16 mouse cellular contexts compared by ENCODE assay signal in genomic region chr13:17086146-17086545, GRCm38 (mm10).
A peak's percentile ranks its signal among the peaks of the same experiment; 100 is the strongest.
DNase-seq lines count a peak whose midpoint lies in the region; ATAC-seq lines count a peak whose summit lies in the region.
"Had no signal": no experiment of that assay in that cellular context is flagged by ENCODE, and none has a peak within 500 bp of the region (broad histone marks: within the 10 kb centered on the region; RNA-seq: fewer than 3 reads in every experiment).

No protein-coding gene starts in this region.

- no peaks in the 10 kb centered on the region for H3K4me1 ChIP-seq in embryonic facial prominence, embryonic 11.5 days (ENCODE audit: control insufficient read depth, insufficient read depth, low read length)
- peaks cover 20% of the 10 kb centered on the region for H3K4me1 ChIP-seq in embryonic facial prominence, embryonic 10.5 days
- H3K4me1 ChIP-seq in intestine, embryonic 16.5 days (ENCODE audit: control insufficient read depth, insufficient read depth, low read length) = 0 out of 2 replicates have a peak, but pooled peaks cover 3% of the 10 kb centered on the region
- H3K4me1 ChIP-seq: hindbrain, embryonic 15.5 days; midbrain, embryonic 10.5 days; neural tube, embryonic 15.5 days had no signal

- H3K27ac ChIP-seq in embryonic facial prominence, embryonic 11.5 days (replicated peaks; ENCODE audit: low read depth, low read length) = no peak overlapping the region
- H3K27ac ChIP-seq in embryonic facial prominence, embryonic 10.5 days (replicated peaks) = no peak overlapping the region
- no peak overlapping the region for H3K27ac ChIP-seq in intestine, embryonic 16.5 days (ENCODE audit: low read length)
- H3K27ac ChIP-seq: hindbrain, embryonic 15.5 days; limb, embryonic 15.5 days; midbrain, embryonic 10.5 days; neural tube, embryonic 15.5 days had no signal

- intact Hi-C loops in left cerebral cortex, postnatal 4 days (cut with DNase I) = no loop called here

- H3K4me2 ChIP-seq in embryonic facial prominence, embryonic 11.5 days (ENCODE audit: low read depth, low read length) = no peak overlapping the region
- no peak overlapping the region for H3K4me2 ChIP-seq in intestine, embryonic 16.5 days (ENCODE audit: low read depth, low read length)
- H3K4me2 ChIP-seq: hindbrain, embryonic 15.5 days; limb, embryonic 15.5 days; neural tube, embryonic 15.5 days had no signal

- DNase-seq in embryonic facial prominence, embryonic 11.5 days (ENCODE audit: low spot score) = peak; percentile 21
- DNase-seq in embryonic facial prominence, embryonic 10.5 days (ENCODE audit: low spot score) = no peak
- peak; percentile 14 for DNase-seq in left cerebral cortex, postnatal 4 days
- DNase-seq in left cerebral cortex, adult 11 months (ENCODE audit: low spot score) = no peak
- peak; percentile 2 for DNase-seq in right cerebral cortex, postnatal 4 days
- DNase-seq in right cerebral cortex, postnatal 14 days = no peak
- DNase-seq in adrenal gland, adult 8-10 months = no peak
- DNase-seq: heart, postnatal 14 days; layer of hippocampus, postnatal 36 days had no signal

- no peak overlapping the region for H3K4me3 ChIP-seq in embryonic facial prominence, embryonic 11.5 days (ENCODE audit: low read depth, low read length)
- H3K4me3 ChIP-seq in embryonic facial prominence, embryonic 10.5 days = no peak overlapping the region
- H3K4me3 ChIP-seq in intestine, embryonic 16.5 days (ENCODE audit: low read length) = no peak overlapping the region
- H3K4me3 ChIP-seq: erythroblast, embryonic 14.5 days; hindbrain, embryonic 15.5 days; limb, embryonic 15.5 days; midbrain, embryonic 10.5 days; neural tube, embryonic 15.5 days had no signal

- no peak for ATAC-seq in embryonic facial prominence, embryonic 11.5 days (replicated peaks; ENCODE audit: insufficient number of reproducible peaks, low FRiP score, low TSS enrichment, low read depth)
- ATAC-seq in intestine, embryonic 16.5 days = peak; percentile 48; the same call in 1 of the 2 replicates
- ATAC-seq: forebrain, embryonic 16.5 days had no signal

- H3K9me3 ChIP-seq in embryonic facial prominence, embryonic 11.5 days (replicated peaks; ENCODE audit: control insufficient read depth, low read length) = no peaks in the 10 kb centered on the region
- H3K9me3 ChIP-seq in embryonic facial prominence, embryonic 10.5 days = no peaks in the 10 kb centered on the region
- H3K9me3 ChIP-seq in intestine, embryonic 16.5 days (ENCODE audit: control insufficient read depth, low read length) = no peaks in the 10 kb centered on the region
- H3K9me3 ChIP-seq: hindbrain, embryonic 15.5 days; limb, embryonic 15.5 days; midbrain, embryonic 10.5 days; neural tube, embryonic 15.5 days had no signal

- H3K27me3 ChIP-seq in embryonic facial prominence, embryonic 11.5 days (ENCODE audit: control insufficient read depth, insufficient read depth, low read length) = no peaks in the 10 kb centered on the region
- H3K27me3 ChIP-seq in embryonic facial prominence, embryonic 10.5 days (replicated peaks; ENCODE audit: low read depth, poor library complexity, severe bottlenecking) = no peaks in the 10 kb centered on the region
- no peaks in the 10 kb centered on the region for H3K27me3 ChIP-seq in intestine, embryonic 16.5 days (replicated peaks; ENCODE audit: control insufficient read depth, insufficient read depth, low read length)
- H3K27me3 ChIP-seq: hindbrain, embryonic 15.5 days; limb, embryonic 15.5 days; neural tube, embryonic 15.5 days had no signal

- H3K36me3 ChIP-seq in embryonic facial prominence, embryonic 11.5 days (replicated peaks; ENCODE audit: control insufficient read depth, insufficient read depth, low read depth, low read length) = no peaks in the 10 kb centered on the region
- no peaks in the 10 kb centered on the region for H3K36me3 ChIP-seq in embryonic facial prominence, embryonic 10.5 days (replicated peaks)
- H3K36me3 ChIP-seq in intestine, embryonic 16.5 days (ENCODE audit: control insufficient read depth, insufficient read depth, low read length) = no peaks in the 10 kb centered on the region
- H3K36me3 ChIP-seq: hindbrain, embryonic 15.5 days; limb, embryonic 15.5 days; midbrain, embryonic 10.5 days; neural tube, embryonic 15.5 days had no signal

- no peak overlapping the region for H3K9ac ChIP-seq in embryonic facial prominence, embryonic 11.5 days (replicated peaks; ENCODE audit: low read length)
- H3K9ac ChIP-seq in intestine, embryonic 16.5 days (ENCODE audit: low read depth, low read length) = no peak overlapping the region
- H3K9ac ChIP-seq: hindbrain, embryonic 15.5 days; limb, embryonic 15.5 days; neural tube, embryonic 15.5 days had no signal

Comparison
In these comparisons a context has a peak if more than half of its experiments do, and no peak if none do; other contexts are left out.
1. DNase-seq: peak in embryonic facial prominence, embryonic 11.5 days (single experiment), left cerebral cortex, postnatal 4 days (single experiment) and right cerebral cortex, postnatal 4 days (single experiment); none in embryonic facial prominence, embryonic 10.5 days (single experiment), left cerebral cortex, adult 11 months (single experiment), right cerebral cortex, postnatal 14 days (single experiment) and adrenal gland, adult 8-10 months (single experiment).